Mouse (Mus musculus) stomach, postnatal 0 days (tissue): ENCODE measurements at regions not wholly inside any gene's neighbourhood (a gene's known extent, or its start where the extent isn't known, plus 50 kb on each side); places are given as distances from the start of the nearest gene placed in this dataset.

Source experiments
- CTCF ChIP-seq: IDR thresholded peaks from 2 replicates; pipeline ENCODE4 v1.5.1; 2016; ENCODE audit warnings: antibody characterized with exemption, low read depth, mild to moderate bottlenecking, moderate library complexity
- EP300 ChIP-seq: optimal IDR thresholded peaks from 2 replicates; pipeline ENCODE3; 2016; ENCODE audit warnings: antibody characterized with exemption

DNA sequence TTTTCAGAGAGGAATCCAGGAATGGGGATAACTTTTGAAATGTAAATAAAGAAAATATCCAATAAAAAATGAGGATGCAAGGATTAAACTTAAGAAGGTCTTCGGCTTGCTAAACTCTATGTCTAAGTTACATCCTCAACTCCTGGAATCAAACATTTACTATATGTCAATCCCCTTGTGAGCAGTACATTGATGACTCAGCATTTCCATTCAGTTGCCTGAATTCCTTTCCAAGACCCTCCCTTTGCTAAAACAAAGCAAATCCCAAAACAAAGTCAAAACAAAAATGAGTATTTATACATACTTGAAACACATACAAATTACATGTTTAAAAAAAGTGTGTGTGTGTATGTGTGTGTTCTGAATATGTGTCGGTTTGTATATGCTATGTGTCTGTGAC is 753.9 kb upstream of the Lrrc4c start:
- TF ChIP-seq CTCF (no peak), EP300 (no peak)
